Mouse (Mus musculus) gastrocnemius, postnatal 36 days (tissue): Measurements from ENCODE around the gene Rasl11b. TPM values are rescaled to one million over a fixed set of nuclear protein-coding genes. Genes with fewer than 3 reads are reported as not detected.

ENCODE experiments used
- DNase-seq, 2 experiments: peaks; one replicate each; pipeline ENCODE4 v3.0.0; 2022
- intact Hi-C: fragments of 180-260 bp; cut with DNase I; formaldehyde crosslinking; loops from one replicate; pipeline ENCODE4 v1.15.1; 2025
- total RNA-seq, 2 experiments: library from RNA; stranded (reverse); gene quantifications; 2 replicates each; pipeline ENCODE4 v1.2.3; 2021

Gene Rasl11b
- total RNA-seq, 2 experiments from 2014 or later: 2.4 to 4.0 TPM

DNA sequence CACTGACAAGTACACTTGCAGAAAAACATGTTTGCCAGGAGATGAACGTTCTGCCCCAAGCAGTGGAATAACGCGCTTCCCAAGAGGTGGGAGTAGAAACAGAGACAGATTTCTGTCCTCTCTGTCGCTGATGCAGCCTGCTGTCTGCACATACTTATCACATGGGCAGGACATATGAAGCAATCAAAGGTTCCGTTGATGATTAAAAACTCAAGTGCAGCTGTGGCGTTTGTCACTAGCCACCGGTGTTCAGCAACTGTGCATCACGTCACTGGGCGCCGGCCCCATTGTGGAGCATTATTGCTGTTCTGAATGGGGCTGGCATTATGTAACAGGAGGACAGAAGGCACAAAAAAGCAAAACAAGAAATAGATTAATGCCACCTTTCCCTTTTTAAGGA, 12.0 kb upstream of the Rasl11b start:
- intact Hi-C loops: no loop called here
- DNase-seq: no peak

GRCm38 (mm10) chr5:74184607-74185006, 10.5 kb upstream of the Rasl11b start:
- intact Hi-C loops: no loop called here
- DNase-seq: no peak

DNA sequence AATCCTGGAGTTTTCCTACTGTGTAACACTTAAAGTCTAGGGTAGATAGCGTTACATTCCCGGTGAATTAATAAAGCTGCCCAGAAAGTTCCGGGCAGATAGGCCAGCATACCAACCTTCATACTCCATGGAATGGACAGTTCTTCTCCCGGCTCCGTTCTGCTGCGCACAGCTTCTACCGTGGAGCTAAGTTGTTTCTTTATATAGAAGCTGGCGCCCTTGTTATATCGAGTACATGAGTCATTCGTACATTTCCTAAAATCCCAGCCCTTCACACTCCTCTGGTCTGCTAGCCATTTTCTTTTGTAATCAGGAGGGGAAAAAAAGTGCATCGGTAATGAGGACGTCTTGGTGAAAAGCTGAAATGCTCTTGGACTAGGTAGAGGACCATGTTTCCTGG, 7.0 kb upstream of the Rasl11b start:
- intact Hi-C loops: no loop called here
- DNase-seq: no peak

DNA sequence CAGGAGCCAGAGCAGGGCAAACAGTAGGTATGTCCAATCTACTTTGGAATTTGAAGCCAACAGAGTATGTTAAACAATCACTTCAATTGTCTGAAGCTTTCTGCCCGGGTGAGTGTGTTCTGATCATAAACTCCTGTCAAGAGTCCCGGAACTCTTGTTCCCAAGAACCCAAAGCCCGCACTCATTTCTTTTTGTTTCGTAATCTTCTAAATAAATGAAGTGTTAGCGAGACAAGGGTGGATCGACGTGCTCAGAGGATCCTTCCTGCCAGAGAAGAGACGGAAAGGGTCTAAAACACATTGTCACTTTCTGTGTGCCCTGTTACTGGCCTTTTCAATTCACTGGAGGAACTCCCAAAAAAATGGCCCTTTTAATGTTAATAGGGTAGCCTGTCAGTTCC, 6.2 kb upstream of the Rasl11b start:
- DNase-seq: no peak
- intact Hi-C loops: no loop called here

DNA sequence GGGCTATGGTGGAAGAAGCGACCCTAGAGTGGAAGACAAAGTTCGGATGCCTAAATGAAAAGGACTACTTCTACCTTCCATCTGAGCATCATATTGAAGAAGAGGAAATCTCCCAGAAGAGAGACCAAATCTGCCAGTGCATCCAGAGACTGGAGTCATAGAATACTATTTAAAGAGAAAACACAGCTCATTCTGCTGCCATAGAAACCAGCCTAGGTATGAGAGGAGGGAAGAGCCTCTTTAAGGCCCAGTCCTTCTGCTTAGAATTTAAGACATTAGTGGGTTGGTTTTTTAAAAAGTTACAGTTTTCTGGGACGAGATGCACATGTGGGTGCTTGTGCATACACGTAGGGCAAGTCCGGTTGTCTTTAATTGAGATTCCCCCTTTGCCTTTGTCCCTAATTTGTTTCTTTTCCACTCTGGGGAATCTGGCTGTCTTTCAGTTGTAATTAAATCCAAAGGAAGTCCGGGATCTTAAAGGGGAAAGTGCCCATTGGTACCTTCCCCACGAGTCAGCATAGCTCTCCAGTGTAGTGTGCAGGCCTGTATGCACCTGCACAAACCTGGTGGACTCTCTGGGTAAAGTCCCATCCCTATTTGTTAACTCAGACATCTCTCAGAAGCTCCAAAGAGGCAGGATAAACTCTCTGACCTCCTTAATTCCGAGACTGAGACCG, 5.5 kb upstream of the Rasl11b start:
- intact Hi-C loops: no loop called here

GRCm38 (mm10) chr5:74190161-74190491, 5.0 kb upstream of the Rasl11b start:
- intact Hi-C loops: no loop called here

More for the DNA sequence above, 5.5 kb upstream of the Rasl11b start:
- DNase-seq: no peak

GRCm38 (mm10) chr5:74190911-74191310, 4.2 kb upstream of the Rasl11b start:
- intact Hi-C loops: no loop called here

More at GRCm38 (mm10) chr5:74190161-74190491, 5.0 kb upstream of the Rasl11b start:
- DNase-seq: peak in 1 of 2 experiments; percentile 39

DNA sequence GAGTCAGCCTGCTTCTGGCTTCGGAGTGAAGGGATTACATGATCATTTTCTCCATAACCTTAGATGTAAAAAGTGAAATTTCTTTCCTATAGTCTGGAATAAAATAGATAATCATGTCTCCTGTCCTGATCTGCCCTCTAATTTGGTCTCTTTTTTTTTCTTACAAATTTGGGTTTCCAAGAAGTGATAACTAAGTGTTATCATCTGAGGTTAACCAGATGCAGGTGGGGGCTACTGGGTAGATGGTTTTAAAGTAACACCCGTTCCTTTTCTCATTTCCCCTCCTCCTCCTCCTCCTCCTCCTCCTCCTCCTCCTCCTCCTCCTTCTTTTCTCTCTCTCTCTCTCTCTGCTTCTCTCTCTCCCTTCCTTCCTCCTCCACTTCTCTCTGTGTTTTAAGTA, 2.1 kb upstream of the Rasl11b start:
- no peak for DNase-seq
- intact Hi-C loops: no loop called here

More at GRCm38 (mm10) chr5:74190911-74191310, 4.2 kb upstream of the Rasl11b start:
- no peak for DNase-seq

GRCm38 (mm10) chr5:74193626-74194025, 1.5 kb upstream of the Rasl11b start:
- intact Hi-C loops: no loop called here
- no peak for DNase-seq

GRCm38 (mm10) chr5:74194027-74194840, 852 bp upstream of the Rasl11b start:
- DNase-seq: no peak
- intact Hi-C loops: no loop called here

- no peak for DNase-seq
- intact Hi-C loops: loop anchor here (5.0 kb wide), 2 partner anchors 82 to 103 kb away; no protein-coding TSS in a partner anchor
Observed at GRCm38 (mm10) chr5:74195614-74196306, 674 bp downstream of the Rasl11b start.

DNA sequence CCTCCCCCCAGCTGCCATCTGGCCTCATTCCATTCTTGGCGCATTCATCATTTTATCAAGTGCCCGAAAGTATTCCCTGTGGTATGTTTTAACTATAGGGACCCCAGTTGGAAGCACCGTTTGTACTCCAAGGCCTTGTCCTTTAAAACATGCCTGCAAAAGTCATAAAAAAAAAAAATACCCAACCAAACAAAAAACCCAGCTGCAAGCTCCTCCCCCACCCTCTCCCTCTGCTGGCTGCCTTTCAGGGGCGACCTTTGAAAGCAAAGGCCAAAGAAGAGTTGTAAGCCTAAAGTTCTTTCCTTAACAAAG, 1.2 kb downstream of the Rasl11b start:
- DNase-seq: no peak
- intact Hi-C loops: loop anchor here (5.0 kb wide), 2 partner anchors 81 to 104 kb away; no protein-coding TSS in a partner anchor

GRCm38 (mm10) chr5:74197541-74198330, 2.6 kb downstream of the Rasl11b start:
- no peak for DNase-seq
- intact Hi-C loops: loop anchor here (5.0 kb wide), 2 partner anchors 80 to 105 kb away; no protein-coding TSS in a partner anchor

- DNase-seq: no peak
- intact Hi-C loops: loop anchor here (5.0 kb wide), 2 partner anchors 79 to 106 kb away; no protein-coding TSS in a partner anchor
Observed at GRCm38 (mm10) chr5:74198446-74198845, 3.4 kb downstream of the Rasl11b start.

DNA sequence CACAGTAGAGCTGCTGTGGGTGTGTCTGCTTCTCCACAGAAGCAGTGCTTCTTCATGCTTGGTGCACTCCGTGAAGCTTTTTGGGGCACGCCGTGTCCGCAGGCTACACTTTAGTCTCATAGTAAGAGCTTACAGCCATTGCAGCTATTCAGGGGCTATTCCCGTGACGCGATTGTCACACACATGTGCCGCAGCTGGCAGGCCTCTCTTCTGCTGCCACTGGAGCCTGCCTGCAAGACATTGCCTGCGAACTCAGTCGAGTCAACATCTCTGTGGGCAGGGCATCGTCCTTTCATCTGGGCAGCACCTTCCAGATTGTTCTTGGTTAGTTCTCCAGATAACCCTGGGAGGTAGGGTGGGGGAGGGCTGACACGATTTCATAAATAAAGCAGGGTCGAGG, 4.7 kb downstream of the Rasl11b start:
- intact Hi-C loops: loop anchor here (5.0 kb wide), 4 partner anchors 58 to 707 kb away; no protein-coding TSS in a partner anchor
- DNase-seq: no peak

DNA sequence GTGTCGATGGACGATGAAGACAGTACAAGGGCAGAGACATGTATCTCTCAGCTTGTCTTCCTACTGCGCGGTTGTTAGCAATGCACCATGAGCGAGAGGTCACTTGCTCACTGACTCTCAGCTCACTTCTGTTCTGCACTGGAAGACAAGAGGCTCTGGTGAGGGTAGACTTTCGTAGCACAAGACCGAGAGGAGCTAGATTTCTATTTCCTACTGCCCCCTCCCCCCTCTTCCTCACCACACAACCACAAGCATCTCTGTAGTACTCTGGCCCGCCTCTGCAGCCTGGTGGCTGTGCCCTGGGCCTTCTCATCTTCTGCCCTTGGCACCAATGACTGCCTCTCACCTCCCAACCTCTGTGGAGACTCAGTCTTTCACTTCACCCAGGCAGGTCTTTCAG, 5.4 kb downstream of the Rasl11b start:
- intact Hi-C loops: loop anchor here (5.0 kb wide), 2 partner anchors 57 to 708 kb away; no protein-coding TSS in a partner anchor
- no peak for DNase-seq

DNA sequence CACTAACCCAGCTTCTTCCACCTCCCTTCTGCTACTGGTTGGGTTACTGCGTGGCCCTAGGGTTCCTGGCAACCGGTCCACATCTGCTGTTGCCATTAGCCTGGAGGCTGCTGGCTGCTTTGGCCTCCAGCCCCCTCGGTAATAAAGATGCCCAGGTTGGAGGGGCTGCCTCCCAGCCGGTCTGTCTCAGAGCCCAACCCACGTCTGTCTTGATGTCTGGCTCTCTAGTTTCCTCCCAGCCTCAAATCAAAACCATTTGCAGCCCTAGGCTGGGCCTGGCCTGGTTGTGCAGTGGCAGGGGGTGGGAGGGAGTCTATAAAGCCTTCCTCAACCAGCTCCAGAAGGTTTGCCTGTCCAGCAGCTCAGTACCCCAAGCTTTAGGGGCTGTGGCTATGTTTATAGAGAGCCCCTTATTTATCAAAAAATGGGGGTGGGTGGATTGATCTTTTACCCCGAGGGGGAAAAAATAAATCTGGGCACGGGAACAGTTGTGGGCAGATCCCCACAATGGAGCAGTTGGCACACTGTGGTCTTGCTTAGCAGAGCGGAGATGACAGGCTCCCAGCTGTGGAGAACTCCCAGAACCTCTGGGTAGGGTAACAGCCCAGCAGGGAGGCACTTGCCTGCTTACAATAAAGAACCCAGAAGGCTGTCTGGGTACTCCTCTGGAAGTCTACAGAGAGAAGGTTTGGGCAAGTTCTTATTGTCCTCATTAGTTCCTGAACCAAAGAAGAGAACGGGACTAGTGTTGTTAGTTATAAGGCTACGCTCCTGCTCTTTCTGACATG, 6.7 kb downstream of the Rasl11b start:
- no peak for DNase-seq
- intact Hi-C loops: loop anchor here (5.0 kb wide), 2 partner anchors 56 to 709 kb away; no protein-coding TSS in a partner anchor

DNA sequence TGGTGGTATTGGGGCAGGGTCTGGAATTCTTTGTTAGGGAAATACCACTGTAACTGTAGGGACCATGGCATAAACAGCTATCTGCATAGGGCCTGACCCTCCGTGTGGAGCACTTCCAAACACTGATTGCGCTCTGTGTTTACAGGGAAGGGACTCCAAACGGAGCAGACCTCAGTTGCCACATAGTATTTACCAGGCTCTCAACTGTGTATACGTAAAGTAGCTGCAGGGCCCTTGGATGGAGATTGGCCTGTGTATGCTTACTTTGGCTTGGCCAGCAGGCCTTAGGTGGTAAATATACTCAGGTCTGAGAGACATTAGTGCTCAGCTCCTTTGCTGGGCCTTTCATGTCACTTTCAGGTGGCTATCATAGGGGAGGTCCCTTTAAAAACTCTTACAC, 7.4 kb downstream of the Rasl11b start:
- DNase-seq: no peak
- intact Hi-C loops: loop anchor here (5.0 kb wide), 2 partner anchors 55 to 710 kb away; no protein-coding TSS in a partner anchor

- no peak for DNase-seq
- intact Hi-C loops: loop anchor here (5.0 kb wide), 2 partner anchors 53 to 712 kb away; no protein-coding TSS in a partner anchor
Observed at GRCm38 (mm10) chr5:74204465-74204864, 9.4 kb downstream of the Rasl11b start.
